Mouse (Mus musculus) right cerebral cortex, postnatal 36 days (tissue): ENCODE results near the gene Plpp3.
A peak's percentile ranks its signal among the peaks of the same experiment; 100 is the strongest.

ENCODE experiments used
- DNase-seq, 2 experiments: peaks; one replicate each; pipeline ENCODE4 v3.0.0; 2022; ENCODE audit warnings: low spot score in 2 of 2, mixed read lengths in 1 of 2

Gene Plpp3

DNA sequence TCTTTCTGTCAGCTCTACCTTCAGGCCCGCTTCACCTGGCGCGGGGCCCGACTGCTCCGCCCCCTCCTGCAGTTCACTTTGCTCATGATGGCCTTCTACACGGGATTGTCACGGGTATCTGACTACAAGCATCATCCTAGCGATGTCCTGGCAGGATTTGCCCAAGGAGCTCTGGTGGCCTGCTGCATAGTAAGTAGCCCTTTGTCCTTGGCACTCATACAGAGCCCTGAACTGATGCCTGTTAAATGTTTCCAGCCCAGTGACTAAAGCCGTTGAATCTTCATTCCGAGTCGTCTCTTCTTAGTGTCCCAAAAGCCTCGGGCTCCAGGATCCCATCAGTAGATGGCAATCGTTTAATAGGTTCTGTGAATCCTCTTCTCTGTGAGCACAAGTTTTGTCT lies 62.2 kb downstream of the Plpp3 start:
- DNase-seq = no peak

DNA sequence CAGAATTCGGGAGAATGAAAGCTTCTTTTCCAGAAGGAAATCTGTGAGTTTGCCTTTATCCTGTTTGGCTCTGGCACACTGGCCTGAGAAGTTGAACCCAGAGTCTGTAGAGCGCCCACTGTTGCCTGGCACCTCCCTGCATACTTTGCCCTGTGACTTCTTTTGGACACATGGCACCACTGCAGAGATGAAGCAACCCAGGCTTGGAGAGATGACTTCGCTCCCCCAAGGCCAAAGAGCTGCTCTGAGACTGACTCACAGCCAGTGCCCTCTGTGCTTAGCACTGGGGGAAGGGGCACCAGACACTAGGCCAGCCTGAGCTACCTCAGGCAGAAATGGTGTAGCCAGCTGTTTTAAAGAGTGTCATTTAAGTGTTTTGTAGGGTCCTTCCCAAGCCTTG lies 63.7 kb downstream of the Plpp3 start:
- no peak for DNase-seq

DNA sequence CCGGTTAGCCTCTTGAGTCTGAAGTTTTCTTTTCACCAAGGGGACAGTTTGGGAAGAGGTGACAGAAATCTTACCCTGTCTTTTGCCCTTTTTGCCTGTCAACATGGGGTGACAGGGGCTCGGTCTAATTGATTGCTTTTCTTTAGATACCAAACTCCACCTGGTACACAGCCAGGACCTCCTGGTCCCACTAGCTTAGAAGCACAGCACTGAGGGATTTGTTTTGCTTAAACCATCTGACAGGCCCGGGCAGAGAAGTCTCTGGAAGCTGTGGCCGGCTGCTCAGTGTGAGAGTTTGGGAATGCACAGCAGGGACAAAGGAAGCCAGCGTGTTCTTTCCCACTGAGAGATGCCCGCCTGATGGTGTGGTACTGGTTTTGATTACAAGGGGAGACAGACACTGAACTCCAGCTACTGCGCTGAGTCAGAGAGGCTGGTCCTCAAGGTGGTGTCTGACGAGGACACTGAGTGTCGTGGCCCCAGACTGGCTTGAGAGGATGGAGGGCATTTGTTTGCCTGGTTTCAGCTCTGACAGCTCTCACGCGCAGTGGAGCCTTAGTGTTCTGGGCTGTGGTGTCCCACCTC lies 64.2 kb downstream of the Plpp3 start:
- no peak for DNase-seq

DNA sequence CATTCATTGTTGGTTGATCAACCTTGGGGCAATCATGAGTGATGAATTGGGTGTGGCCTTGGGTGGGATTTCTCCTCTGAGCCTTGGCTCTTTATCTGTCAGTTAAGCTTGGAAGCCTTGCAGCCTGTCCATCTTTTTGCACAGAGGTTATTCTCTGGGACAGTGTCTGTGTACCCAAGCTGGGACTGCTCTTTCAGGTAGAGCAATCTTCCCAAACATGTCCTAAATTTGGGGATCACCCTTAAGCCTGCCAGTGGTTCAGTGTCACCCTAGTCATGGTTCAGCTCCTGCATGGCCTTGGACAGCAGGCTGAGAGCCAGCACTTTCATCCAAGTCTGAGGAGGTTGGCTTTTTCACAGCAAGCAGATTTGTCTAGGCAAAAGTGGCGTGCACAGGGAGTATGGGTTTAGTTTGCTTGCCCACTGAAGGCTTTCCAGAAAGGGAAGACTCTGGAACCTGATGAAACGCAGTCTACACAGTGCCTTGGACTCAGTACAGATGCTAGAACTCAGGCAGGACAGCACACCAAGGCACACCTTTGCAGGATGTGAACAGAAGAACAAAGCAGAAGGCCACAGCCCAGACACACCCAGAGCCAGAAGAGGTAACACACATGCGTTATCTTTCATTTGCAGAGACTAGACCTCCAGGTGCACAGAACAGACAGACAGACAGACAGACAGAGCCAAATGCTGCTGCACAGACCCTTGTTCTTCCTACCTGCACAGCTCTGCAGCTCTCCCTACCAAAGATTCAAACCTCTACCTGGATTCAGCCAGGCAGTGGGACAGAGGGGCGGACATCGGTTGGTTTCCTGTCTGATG lies 66.2 kb downstream of the Plpp3 start:
- DNase-seq = no peak

DNA sequence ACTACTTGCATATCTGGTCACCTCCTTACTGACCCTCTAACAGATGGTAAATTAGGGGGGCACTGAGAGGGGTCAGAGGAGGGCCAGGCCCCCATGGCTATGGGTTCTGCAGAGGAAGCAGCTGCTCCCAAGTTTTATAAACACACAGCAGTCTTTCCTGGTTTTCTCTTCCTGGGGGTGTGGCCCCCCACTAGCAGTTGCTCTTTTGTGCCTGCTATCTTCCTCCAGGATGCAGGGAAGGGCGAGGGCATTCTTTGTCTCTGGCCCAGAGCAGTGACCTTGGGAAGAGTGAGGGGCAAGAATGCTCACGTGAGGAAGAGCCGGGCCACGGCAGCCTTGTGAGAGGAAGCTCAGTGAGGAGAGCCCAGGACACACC lies 66.8 kb downstream of the Plpp3 start:
- no peak for DNase-seq

DNA sequence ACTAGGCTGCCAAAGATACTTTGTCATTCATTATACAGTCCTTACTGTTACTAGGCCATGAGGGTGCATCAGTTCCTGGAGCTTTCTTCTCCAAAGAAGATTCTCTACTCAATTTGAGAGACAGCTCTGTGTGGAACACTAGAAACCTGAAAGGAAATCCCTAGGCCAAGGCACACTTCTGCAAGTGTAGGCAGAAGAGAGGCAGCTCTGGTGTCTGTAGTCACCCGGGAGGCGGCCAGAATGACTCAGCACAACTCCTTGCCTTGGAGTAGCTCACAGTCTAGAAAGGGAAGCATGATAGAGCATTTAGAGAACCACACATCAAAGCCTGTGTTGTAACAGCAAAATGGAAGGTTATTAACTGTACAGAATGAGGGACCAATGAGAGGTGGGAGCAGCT lies 68.4 kb downstream of the Plpp3 start:
- DNase-seq = peak; percentile 24 to 56

DNA sequence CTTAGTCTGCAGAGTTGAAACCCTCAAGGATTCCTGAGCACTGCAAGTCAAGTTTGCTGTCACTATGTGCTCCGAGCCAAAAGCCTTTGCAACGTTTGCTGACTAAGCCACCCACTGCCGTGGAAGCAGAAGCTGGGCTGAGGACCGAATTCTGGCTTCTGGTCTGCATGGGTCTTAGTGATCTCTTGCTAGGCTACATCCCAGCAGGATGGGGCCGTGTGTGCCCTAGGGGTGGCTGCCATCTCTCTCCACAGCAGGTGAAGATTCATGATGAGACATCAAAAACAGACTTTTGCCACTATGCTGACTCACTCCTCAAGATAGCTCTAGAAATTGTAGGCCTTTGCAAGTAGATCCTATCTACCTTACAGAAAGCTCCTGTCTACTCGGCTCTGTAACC lies 69.2 kb downstream of the Plpp3 start:
- no peak for DNase-seq

DNA sequence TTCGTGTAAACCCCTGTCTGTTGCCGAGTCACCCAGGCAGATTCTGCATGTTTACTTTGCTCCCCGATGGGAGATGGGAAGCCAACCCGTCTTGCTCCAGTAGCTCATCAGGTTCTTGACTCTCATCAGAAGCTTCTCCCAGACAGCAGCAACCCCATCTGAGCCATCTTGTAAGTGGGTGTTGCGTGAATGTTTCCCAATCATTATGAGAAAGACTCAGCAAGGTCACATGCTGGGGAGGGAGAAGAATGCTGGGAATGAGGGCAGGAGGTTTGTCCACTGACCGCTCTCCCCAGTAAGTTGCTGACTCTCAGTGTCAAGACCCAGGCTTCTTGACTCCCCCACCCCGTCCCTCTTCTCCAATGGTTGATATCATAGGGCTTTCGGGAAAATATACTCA lies 73.0 kb downstream of the Plpp3 start:
- DNase-seq = no peak

DNA sequence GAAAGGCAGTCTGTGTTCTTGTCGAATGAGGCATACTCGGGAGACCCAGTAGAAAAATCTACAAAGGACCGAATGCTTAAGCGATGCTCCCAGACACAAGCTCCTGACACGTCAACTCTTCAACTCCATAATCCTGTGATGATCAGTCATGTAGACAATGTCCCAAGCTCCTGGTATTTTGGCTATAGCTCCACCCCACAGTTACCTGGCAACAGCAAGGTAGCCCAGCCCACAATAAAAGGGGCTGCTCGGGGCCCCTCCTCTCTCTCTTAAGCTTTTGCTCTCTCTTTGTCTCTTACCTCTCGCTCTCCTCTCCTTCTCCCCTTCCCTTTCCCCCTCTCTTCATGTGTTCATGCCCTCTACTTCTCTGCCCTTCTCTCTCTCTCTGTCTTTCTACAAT lies 83.1 kb downstream of the Plpp3 start:
- DNase-seq = no peak

DNA sequence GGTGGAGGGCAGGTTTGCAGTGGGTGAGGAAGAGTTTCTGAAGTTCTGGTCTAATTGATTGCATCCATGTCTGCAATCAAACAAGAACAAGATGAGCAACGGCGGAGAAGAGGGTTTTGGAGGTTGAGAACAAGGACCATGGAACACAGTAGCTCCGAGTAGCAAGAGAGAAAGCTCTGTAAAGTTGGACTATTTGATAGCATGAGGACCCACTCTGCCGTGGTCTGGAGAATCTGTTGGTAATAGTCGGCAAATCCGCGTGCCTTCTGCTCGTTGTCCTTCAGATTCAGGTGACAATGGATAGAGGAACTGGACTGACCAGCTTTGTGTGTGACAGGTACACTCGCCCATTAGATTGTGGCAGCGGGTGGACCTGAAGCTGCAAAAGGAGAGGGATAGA lies 87.8 kb downstream of the Plpp3 start:
- no peak for DNase-seq

DNA sequence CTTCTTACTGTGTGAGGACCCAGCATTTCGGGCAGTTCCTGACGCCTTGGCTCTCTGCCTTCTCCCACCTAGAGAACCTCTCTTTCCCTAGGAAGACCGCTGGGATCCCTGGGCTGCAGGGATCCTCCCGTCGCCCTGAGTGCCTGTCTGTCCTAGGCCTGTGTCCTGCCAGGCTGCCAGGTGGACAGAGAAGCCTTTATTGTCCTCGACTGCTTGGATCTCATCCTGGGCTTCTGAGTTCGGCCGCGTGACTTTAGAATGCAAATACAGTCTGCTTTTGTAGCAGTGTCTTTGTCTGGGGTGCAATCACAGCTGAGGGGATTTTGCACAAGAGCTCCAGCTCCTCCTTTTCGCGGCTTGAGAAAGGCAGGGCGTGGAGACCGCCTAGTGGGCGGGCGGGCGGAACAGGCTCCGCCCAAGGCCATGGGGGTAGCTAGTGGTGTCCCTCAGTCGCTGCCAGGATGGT lies 88.4 kb downstream of the Plpp3 start:
- peak; percentile 9 to 21 for DNase-seq

DNA sequence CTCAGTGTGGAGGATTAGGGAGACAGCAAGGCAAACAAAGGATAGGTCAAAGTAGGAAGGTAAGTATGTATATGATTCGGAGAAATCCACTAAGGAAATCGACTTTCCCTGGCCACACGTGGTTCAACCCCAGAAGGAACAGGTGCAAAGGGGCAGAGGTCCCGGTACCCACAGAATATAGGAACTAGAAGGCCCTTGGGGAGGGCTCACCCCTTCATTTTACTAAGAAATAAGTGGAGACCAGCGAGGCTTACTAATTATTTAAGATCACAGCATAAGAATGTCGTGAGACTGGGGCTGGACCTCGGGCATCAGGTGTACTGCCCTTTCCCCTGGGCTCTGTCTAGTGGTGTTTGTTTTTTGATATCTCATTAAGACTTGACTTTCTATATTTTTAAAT lies 89.2 kb downstream of the Plpp3 start:
- no peak for DNase-seq

DNA sequence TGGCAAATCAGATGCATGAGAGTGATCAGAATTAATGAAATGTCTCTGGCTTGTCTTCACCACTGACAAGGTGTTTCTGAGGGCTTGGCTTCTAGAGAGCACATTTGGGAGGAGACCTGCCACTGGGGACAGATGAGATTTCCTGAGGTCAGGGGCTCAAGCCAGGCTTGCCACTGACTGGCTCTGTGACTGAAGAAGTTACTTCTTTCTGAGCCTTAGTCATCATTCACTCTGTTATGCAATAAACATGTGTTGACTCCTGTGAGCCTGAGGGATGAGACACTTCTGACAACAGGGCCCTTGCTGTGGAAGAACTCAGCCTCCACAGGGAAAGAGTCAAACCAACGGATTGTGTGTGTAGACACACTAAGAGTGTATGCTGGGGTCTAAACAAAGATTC lies 91.0 kb downstream of the Plpp3 start:
- no peak for DNase-seq

DNA sequence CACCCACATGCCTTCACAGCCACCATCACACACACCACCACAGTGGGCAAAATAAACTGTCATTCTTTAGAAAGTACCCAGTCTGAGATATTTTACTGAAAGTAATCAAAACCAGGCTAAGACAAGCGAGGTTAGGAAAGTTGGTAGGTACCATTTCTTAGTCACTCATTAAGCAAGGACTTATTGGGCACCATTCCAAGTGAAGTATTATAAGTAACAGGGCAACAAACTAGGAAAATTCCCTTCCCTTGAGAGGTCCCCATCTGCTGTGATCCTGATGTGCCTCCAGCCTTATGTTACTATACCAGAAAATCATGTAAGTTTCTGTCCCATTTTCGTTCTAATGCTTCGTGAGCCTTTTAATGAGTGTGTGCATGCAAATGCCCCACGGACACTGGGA lies 92.1 kb downstream of the Plpp3 start:
- no peak for DNase-seq

DNA sequence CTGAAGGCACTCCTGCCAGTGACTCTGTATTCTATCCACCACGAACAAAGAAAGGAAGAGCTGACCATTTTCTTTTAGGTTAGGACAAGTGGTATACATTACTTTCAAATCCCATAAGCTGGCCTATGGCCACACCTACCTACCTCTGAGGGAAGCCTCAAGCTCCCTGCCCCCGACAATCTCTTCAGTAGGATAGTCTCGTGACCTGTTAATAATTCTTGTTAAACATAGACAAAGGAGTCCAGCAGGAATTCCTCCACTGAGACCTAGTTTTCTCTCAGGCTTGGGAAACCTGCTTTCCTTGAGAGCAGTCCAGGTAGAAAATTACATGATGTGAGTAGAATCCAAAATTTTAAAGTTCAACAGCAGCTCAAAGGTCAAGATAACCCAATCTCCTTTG lies 93.8 kb downstream of the Plpp3 start:
- DNase-seq = no peak

DNA sequence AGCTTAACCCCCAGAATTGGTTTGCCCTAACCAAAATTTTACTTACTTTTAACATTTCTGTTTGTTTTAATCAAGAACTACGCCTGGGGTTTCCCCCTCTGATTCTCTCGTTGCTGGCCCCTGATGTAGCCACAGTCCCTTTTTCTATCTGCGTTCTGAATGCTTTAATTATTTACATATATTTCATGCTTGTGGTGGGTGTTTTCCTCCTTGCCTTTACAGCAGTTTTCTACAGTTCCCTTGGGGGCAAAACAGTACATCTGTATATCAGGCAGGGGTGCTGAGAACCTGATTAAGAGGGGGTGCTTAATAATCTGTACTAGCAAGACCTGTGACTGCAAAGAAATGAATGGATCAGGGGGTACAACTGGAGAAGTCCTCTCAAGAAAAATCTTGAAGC lies 94.9 kb downstream of the Plpp3 start:
- DNase-seq = no peak

DNA sequence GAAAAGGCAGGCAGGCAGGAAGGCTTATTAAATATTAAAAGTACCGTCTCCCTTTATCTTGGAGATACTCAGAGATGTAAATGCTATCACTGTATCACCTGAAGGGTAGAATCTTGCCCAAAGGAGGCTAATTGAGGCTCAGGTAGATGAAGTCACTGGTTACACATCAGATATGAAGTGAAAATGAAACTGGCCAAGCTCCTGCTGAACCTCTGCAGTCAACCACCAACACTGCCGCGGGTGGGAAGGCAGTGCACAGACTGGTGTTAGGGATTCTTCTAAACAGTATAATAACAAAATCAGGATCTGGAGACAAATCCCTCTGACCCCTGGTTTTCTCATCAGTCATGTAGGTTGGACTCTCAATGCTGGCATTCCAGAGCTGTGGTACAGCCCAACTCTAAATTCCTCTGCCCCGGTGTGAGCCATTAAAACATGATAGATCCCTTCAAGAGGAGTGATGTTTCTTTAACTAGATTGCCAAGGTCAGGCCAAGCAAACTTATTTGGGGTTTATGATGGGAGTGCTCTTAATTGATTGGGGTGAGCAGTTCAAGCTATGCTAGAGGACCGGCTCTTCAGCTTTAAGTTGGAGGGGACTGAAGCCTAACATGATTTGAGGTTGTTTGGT lies 95.5 kb downstream of the Plpp3 start:
- DNase-seq = no peak

DNA sequence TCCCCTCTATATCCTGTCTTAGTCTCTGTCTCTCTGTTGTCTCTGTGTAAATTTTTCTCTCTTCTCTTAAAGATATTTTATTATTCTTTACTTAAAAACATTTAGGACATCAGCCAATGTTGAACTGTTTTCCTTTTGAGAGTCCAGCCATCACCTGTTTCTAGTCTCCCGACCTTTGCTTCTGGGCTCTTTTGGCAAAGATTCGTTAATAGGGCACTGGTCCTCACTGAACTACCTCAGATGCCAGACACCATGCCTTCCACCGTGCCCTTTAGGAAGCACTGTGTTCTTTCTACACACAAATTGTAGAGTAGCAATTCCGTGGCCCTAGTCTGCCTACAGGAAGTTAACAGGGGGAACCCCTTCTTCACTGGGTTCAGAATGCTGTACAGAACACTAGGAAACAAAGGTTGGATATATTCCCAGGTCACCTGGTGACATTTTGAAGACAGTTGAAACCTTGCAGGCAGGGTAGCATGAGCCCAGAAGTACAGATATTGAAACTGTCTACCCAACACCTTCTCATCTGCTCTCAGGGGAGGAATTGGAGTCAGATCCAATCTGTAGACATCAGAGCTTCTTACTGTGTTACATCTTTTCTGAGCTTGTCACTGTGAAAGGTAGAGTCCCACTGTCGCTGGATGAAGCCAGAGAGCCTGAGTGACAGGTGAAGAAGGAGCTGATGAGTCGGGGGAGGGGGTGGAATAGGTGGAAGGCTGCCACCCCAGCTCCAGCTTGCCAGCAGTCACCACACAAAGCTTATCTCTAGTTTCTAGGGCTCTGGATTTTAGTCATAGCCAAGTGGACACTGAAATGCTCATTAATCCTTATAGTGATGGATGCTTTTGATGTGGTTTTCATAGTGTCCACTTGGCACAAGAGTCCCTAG lies 96.5 kb downstream of the Plpp3 start:
- no peak for DNase-seq

DNA sequence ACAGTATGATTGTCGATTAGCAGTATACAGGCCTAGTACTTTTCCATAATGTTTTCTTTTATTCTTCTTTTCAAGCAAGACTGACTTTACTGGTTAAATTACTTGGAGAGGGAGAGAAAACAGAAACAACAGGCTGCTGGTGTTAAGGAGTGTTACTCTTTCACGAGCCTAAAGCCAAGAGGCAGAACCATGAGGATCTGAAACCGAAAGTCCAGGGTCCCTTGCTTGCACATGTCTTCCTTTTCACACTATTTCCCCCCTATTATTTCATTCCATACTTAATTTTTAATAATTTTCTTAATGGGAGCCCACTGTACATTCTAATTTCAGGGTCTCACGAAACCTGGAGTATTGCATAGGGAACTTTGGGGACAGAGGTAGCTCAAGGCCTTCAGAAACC lies 97.2 kb downstream of the Plpp3 start:
- no peak for DNase-seq

DNA sequence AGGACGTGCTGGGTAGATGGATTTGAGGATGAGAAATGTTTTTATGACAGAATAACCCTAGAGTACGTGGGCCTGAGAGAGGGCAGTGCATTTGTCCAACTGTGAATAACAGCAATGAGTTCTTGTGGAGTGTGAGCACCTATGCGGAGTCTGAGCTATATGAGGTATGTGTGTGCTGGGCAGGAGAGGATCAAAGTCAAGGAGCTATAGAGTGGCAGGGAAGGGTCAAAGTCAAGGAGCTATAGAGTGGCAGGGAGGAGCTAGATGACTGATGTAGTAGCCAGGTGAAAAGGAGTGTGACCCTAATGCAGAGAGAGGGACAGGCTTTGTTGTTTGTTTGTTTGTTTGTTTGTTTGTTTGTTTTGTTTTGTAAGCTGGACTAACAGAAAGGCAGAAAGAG lies 98.0 kb downstream of the Plpp3 start:
- DNase-seq = no peak

DNA sequence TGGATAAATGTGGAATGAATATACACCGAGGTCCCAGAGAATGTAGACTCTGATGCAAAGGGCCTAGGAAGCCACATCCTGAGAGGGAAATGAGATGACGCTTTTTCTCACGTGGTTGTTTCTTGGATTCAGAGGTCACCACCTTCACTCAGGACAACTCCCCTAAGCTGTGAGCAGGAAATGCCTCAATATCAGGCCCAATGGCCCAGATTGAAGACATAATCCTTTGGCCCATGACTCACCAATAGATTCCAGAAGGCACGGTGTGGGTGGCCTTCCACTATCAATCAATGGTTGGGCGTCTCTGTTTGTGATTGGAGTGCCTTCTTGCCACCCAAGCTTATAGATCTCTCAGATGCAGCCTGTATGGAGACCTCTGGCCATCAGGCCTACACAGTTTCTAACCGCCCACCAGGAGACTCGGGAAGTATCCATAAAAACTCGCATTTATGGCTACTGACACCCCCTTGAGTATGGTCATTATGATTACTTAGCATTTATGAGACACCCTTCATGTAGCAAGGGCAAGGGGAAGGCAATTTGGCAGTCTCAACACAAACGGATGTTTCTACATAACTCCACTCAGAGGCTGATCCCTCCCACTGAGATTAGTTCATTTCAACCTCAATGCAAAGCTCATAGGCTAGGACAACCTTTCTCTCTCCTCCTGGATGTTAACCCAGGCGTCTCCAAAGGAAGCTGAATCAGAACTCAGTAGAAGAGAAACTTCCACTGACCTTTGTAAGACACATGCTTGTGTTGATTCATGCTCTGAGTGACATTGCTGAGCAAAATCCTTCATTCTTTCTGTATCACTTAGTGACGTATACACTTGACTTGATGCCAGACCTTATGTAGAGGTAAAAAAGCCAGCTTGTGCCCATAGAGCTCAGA lies 100.8 kb downstream of the Plpp3 start:
- no peak for DNase-seq
